Mouse (Mus musculus): ENCODE data around the gene Ppara. TPM values are rescaled to one million over a fixed set of nuclear protein-coding genes. Genes with fewer than 3 reads are reported as not detected.

Ppara gene
- polyA plus RNA-seq, 1 experiment from 2014 or later: 2.7 TPM

DNA sequence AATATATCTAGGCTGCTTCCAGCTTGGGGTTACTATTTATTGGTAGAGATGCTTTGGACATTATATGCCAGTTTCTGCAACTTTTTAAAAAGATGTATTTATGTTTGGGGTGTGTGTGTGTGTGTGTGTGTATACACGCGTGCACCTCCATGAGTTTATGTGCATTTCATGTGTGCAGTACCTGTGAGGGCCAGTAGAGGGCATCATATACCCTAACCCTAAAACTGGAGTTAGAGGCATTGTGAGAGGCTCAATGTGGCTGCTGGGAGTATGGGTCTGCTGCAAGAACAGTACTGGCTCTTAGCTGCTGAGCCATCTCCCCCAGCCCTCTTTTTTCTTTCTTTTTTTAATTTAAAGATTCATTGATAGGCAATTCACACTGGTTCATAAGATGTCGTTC, 23.0 kb downstream of the Ppara start:
- no peak overlapping the region for H3K27ac ChIP-seq (ENCODE audit: low read depth)
- H3K4me1 ChIP-seq (ENCODE audit: insufficient read depth): no peaks in the 10 kb centered on the region
- DNase-seq: no peak
- no peaks in the 10 kb centered on the region for H3K9me3 ChIP-seq (ENCODE audit: low read depth, low read length)
- WGBS: 92% methylated on average over 3 of the region's 3 CpGs
- H3K4me2 ChIP-seq: no peak overlapping the region
- no peak overlapping the region for H3K4me3 ChIP-seq (ENCODE audit: low read depth, low read length)
- peak; percentile 40 for TF ChIP-seq CTCF (IDR thresholded peaks at IDR 0.05; ENCODE audit: low read depth)
- ATAC-seq (ENCODE audit: insufficient read depth): no peak
- H3K9ac ChIP-seq: no peak overlapping the region
- no peaks in the 10 kb centered on the region for H3K36me3 ChIP-seq (ENCODE audit: insufficient read depth)
- no peaks in the 10 kb centered on the region for H3K27me3 ChIP-seq (ENCODE audit: insufficient read depth, low read length)

- Histone ChIP-seq H3K36me3 (ENCODE audit: insufficient read depth) (no peaks in the 10 kb centered on the region), H3K9me3 (ENCODE audit: low read depth, low read length) (no peaks in the 10 kb centered on the region), H3K4me1 (ENCODE audit: insufficient read depth) (no peaks in the 10 kb centered on the region), H3K27ac (ENCODE audit: low read depth) (no peak overlapping the region), H3K27me3 (ENCODE audit: insufficient read depth, low read length) (no peaks in the 10 kb centered on the region), H3K9ac (no peak overlapping the region), H3K4me3 (ENCODE audit: low read depth, low read length) (no peak overlapping the region), H3K4me2 (no peak overlapping the region)
- ATAC-seq (ENCODE audit: insufficient read depth) (no peak), DNase-seq (no peak)
- TF ChIP-seq CTCF (IDR thresholded peaks at IDR 0.05; ENCODE audit: low read depth): no peak
- 73% methylated on average over 4 of the region's 4 CpGs for WGBS
Observed at GRCm38 (mm10) chr15:85762761-85763160, 28.0 kb downstream of the Ppara start.

- H3K4me1 ChIP-seq (ENCODE audit: insufficient read depth): no peaks in the 10 kb centered on the region
- no peak overlapping the region for H3K4me2 ChIP-seq
- no peak overlapping the region for H3K4me3 ChIP-seq (ENCODE audit: low read depth, low read length)
- no peak overlapping the region for H3K27ac ChIP-seq (ENCODE audit: low read depth)
- DNase-seq: no peak
- 39% methylated on average over 3 of the region's 3 CpGs for WGBS
- H3K9ac ChIP-seq: no peak overlapping the region
- H3K9me3 ChIP-seq (ENCODE audit: low read depth, low read length): no peaks in the 10 kb centered on the region
- H3K36me3 ChIP-seq (ENCODE audit: insufficient read depth): no peaks in the 10 kb centered on the region
- no peak for TF ChIP-seq CTCF (IDR thresholded peaks at IDR 0.05; ENCODE audit: low read depth)
- no peaks in the 10 kb centered on the region for H3K27me3 ChIP-seq (ENCODE audit: insufficient read depth, low read length)
- ATAC-seq (ENCODE audit: insufficient read depth): no peak
Observed at GRCm38 (mm10) chr15:85765022-85765421, 30.2 kb downstream of the Ppara start.

- DNase-seq (no peak), ATAC-seq (ENCODE audit: insufficient read depth) (no peak)
- H3K9ac ChIP-seq: no peak overlapping the region
- no peak overlapping the region for H3K4me2 ChIP-seq
- no peak overlapping the region for H3K27ac ChIP-seq (ENCODE audit: low read depth)
- no peak overlapping the region for H3K4me3 ChIP-seq (ENCODE audit: low read depth, low read length)
- no peaks in the 10 kb centered on the region for H3K27me3 ChIP-seq (ENCODE audit: insufficient read depth, low read length)
- 88% methylated on average over 5 of the region's 5 CpGs for WGBS
- H3K9me3 ChIP-seq (ENCODE audit: low read depth, low read length): no peaks in the 10 kb centered on the region
- TF ChIP-seq CTCF (IDR thresholded peaks at IDR 0.05; ENCODE audit: low read depth): no peak
- H3K36me3 ChIP-seq (ENCODE audit: insufficient read depth): no peaks in the 10 kb centered on the region
- no peaks in the 10 kb centered on the region for H3K4me1 ChIP-seq (ENCODE audit: insufficient read depth)
Observed at GRCm38 (mm10) chr15:85766677-85767076, 31.9 kb downstream of the Ppara start.

DNA sequence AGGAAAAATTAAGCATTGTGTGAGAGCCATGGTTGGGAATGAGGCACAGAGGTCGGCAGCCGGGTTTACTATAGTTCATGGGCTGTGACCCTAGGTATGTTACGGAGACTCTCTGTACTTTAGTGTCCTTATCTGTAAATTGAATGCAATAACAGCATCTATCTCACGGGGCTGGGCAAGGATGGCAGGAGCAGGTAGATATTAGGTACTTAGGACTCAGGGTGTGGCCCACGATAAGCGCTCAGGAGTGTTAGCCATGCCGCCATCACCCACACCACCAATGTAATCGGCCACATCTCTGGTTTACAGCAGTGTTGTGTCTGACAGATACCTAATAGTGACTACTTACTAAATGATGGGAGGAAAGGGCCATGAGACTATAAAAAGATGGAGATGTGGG, 34.2 kb downstream of the Ppara start:
- no peak overlapping the region for H3K4me2 ChIP-seq
- no peaks in the 10 kb centered on the region for H3K4me1 ChIP-seq (ENCODE audit: insufficient read depth)
- no peak overlapping the region for H3K4me3 ChIP-seq (ENCODE audit: low read depth, low read length)
- TF ChIP-seq CTCF (IDR thresholded peaks at IDR 0.05; ENCODE audit: low read depth): no peak
- H3K9ac ChIP-seq: no peak overlapping the region
- H3K9me3 ChIP-seq (ENCODE audit: low read depth, low read length): no peaks in the 10 kb centered on the region
- no peak for DNase-seq
- no peaks in the 10 kb centered on the region for H3K27me3 ChIP-seq (ENCODE audit: insufficient read depth, low read length)
- 84% methylated on average over 8 of the region's 8 CpGs for WGBS
- no peak overlapping the region for H3K27ac ChIP-seq (ENCODE audit: low read depth)
- H3K36me3 ChIP-seq (ENCODE audit: insufficient read depth): no peaks in the 10 kb centered on the region
- ATAC-seq (ENCODE audit: insufficient read depth): no peak

GRCm38 (mm10) chr15:85771306-85772121, 36.7 kb downstream of the Ppara start:
- Histone ChIP-seq H3K9me3 (ENCODE audit: low read depth, low read length) (no peaks in the 10 kb centered on the region), H3K4me3 (ENCODE audit: low read depth, low read length) (no peak overlapping the region), H3K36me3 (ENCODE audit: insufficient read depth) (no peaks in the 10 kb centered on the region), H3K27ac (ENCODE audit: low read depth) (no peak overlapping the region), H3K4me2 (no peak overlapping the region), H3K4me1 (ENCODE audit: insufficient read depth) (no peaks in the 10 kb centered on the region), H3K9ac (no peak overlapping the region), H3K27me3 (ENCODE audit: insufficient read depth, low read length) (no peaks in the 10 kb centered on the region)
- WGBS: 77% methylated on average over 17 of the region's 17 CpGs
- no peak for ATAC-seq (ENCODE audit: insufficient read depth)
- no peak for TF ChIP-seq CTCF (IDR thresholded peaks at IDR 0.05; ENCODE audit: low read depth)
- no peak for DNase-seq

DNA sequence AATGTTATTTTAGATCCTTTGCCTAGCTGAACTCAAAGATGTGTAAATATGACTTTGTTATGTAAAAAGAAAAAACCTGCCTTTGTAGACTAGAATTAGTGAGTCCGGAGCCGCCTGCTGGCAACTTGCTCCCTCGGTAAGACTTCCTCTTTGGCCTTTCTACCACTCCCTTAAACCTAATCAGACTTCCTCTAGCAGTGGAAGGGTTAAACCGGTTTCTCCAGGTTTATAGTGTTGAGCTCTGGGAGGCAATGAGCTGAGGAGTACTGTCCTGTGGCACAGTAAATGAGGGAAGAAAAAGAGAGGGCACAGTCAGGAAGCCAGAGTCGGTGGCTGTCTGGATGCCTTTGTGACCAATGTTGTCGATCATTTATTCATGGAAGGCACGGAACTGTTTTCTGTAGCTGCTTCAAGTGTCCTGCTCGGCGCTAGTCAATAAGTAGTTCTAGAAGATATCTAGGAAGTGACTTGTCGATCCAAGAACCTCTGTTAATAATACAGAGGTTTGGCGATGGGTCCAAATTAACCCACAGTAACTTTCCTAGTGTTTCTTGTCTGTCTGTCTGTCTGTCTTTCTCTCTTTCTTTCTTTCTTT, 37.5 kb downstream of the Ppara start:
- no peak overlapping the region for H3K27ac ChIP-seq (ENCODE audit: low read depth)
- WGBS: 77% methylated on average over 11 of the region's 11 CpGs

More for the DNA sequence above, 37.5 kb downstream of the Ppara start:
- DNase-seq: no peak
- no peak overlapping the region for H3K9ac ChIP-seq
- H3K4me2 ChIP-seq: no peak overlapping the region
- no peak for ATAC-seq (ENCODE audit: insufficient read depth)
- H3K36me3 ChIP-seq (ENCODE audit: insufficient read depth): no peaks in the 10 kb centered on the region
- TF ChIP-seq CTCF (IDR thresholded peaks at IDR 0.05; ENCODE audit: low read depth): no peak
- H3K9me3 ChIP-seq (ENCODE audit: low read depth, low read length): no peaks in the 10 kb centered on the region
- H3K4me3 ChIP-seq (ENCODE audit: low read depth, low read length): no peak overlapping the region
- no peaks in the 10 kb centered on the region for H3K27me3 ChIP-seq (ENCODE audit: insufficient read depth, low read length)
- no peaks in the 10 kb centered on the region for H3K4me1 ChIP-seq (ENCODE audit: insufficient read depth)

All from lung, embryonic 14.5 days (tissue).